Mouse (Mus musculus) kidney, postnatal 36 days (tissue): ENCODE measurements around the gene Olfr504.
"Not testable (repeated sequence)": the region's sequence is repeated elsewhere in the genome, so short reads cannot be mapped to it uniquely, and the experiment has no call there.

Source experiments
- DNase-seq, 2 experiments: peaks; one replicate each; pipeline ENCODE4 v3.0.0; 2021 to 2022; ENCODE audit warnings: mixed read lengths in 2 of 2

Olfr504 gene

GRCm38 (mm10) chr7:108565693-108566092 is at the start of gene Olfr504:
Gene Olfr504, minus strand, starts transcription at chr7:108565793.
- no peak for DNase-seq

DNA sequence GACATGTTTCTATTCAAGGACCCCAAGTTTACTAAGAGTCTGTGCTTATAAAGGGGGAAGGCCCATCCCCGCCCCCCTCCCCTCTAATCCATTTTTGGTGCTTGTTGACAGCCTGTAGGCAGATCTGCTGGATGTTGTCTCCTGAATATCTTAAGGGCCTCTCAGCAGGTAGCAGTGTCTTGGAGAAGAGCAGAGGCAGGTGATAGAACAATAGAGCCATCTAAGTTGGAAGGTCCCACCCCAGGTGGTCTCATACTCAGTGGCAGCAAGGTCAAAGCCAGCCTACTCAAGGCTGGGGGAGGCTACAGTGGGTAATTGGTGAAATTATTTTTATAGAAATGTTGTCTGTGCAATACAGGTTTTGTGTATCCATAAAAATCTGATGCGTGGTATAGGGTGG is 48.5 kb upstream of the Olfr504 start:
- DNase-seq: no peak

DNA sequence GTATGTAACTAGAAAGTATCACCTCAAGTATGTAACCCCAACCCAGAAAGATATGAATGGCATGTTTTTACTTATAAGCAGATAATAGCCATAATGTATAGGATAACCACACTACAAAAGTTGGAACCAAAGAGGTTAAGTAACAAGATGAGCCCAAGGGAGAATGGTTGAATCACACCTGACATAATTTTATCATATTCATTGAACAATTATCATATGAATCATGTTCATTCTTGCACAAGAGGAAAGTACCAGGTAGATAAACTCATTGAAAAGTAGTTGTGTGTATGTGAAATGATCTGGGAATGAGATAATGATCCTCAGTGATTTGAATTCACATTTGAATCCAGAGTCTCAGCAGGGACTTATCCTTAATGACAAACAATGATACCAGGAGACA is 44.9 kb upstream of the Olfr504 start, which contains the start of gene Olfr506:
Olfr506 (plus strand) TSS at position 301 of the 400 bp plus-strand sequence.
- DNase-seq: no peak

GRCm38 (mm10) chr7:108601916-108602315 is 36.3 kb upstream of the Olfr504 start:
- DNase-seq: not testable (repeated sequence)

GRCm38 (mm10) chr7:108589797-108590196 is 24.2 kb upstream of the Olfr504 start:
- no peak for DNase-seq

GRCm38 (mm10) chr7:108544227-108544626 is 21.4 kb downstream of the Olfr504 start, which contains the start of gene Olfr503:
Gene Olfr503, plus strand, starts transcription at chr7:108544527.
- not testable (repeated sequence) for DNase-seq

DNA sequence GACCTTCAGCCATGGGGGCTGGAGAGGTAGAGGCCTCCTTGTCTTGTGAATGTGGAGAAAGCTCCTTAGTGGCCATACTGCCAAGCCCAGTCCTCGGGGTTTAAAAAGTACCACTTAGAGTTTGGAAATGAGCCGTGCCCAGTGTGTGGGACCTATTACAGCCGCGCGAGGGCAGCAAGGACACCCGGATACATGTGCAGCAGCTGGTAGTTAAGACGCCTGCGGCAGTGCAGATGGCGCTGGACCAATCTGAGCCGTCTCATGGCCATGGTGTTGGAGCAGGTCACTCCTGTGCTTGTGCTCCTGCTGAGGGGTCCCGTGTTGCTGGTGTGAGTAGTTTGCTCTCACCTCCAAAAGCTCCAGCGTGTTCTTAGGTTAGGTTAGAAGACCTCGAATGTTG is 23.2 kb downstream of the Olfr504 start:
- no peak for DNase-seq

- no peak for DNase-seq
Measured at GRCm38 (mm10) chr7:108524965-108525364, 40.6 kb downstream of the Olfr504 start, which contains the start of gene Olfr502. Gene Olfr502, minus strand, starts transcription at chr7:108525065.
